Mouse (Mus musculus): Measurements from ENCODE around the gene Lars2. TPM values are rescaled to one million over a fixed set of nuclear protein-coding genes. Genes with fewer than 3 reads are reported as not detected.

Lars2 gene
- polyA plus RNA-seq, 1 experiment: 579 TPM

- Histone ChIP-seq H3K79me2 (ENCODE audit: control insufficient read depth, insufficient read depth) (no peaks in the 10 kb centered on the region), H3K4me2 (ENCODE audit: low read depth) (no peak overlapping the region)
- no peak for TF ChIP-seq TCF12 (IDR thresholded peaks at IDR 0.05; ENCODE audit: insufficient read depth, poor library complexity, severe bottlenecking)
- TF ChIP-seq USF1 (IDR thresholded peaks at IDR 0.05; ENCODE audit: low read depth): no peak
- no peak for TF ChIP-seq POLR2A (IDR thresholded peaks at IDR 0.05; ENCODE audit: insufficient read length, low read depth)
- no peak for TF ChIP-seq MYOG (IDR thresholded peaks at IDR 0.05; ENCODE audit: control insufficient read depth in 1 of 3, insufficient read depth in 1 of 3, insufficient read length in 2 of 3, low read depth in 2 of 3)
- no peak for TF ChIP-seq MYOD1 (IDR thresholded peaks at IDR 0.05; ENCODE audit: control insufficient read depth in 1 of 3, insufficient read length in 2 of 3, low read depth in 2 of 3)
- no peak for TF ChIP-seq MAX (IDR thresholded peaks at IDR 0.05; ENCODE audit: low read depth)
- TF ChIP-seq TCF3 (IDR thresholded peaks at IDR 0.05; ENCODE audit: insufficient read length, low read depth): no peak
- TF ChIP-seq REST (IDR thresholded peaks at IDR 0.05; ENCODE audit: insufficient read depth, insufficient read length): no peak
- TF ChIP-seq SRF (IDR thresholded peaks at IDR 0.05; ENCODE audit: control insufficient read depth, insufficient read length, low read depth): no peak
- TF ChIP-seq E2F4 (IDR thresholded peaks at IDR 0.05; ENCODE audit: insufficient read depth): no peak
- TF ChIP-seq CEBPB (IDR thresholded peaks at IDR 0.05; ENCODE audit: insufficient read depth, poor library complexity, severe bottlenecking): no peak
- no peak for TF ChIP-seq POLR2AphosphoS2 (IDR thresholded peaks at IDR 0.05; ENCODE audit: insufficient read length, low read depth)
Measured at GRCm38 (mm10) chr9:123391140-123391849, 24.6 kb downstream of the Lars2 start.

GRCm38 (mm10) chr9:123394856-123395255 is 28.1 kb downstream of the Lars2 start:
- no peak overlapping the region for H3K4me2 ChIP-seq (ENCODE audit: low read depth)
- no peaks in the 10 kb centered on the region for H3K36me3 ChIP-seq (ENCODE audit: control insufficient read depth, insufficient read depth)
- no peak overlapping the region for H3ac ChIP-seq (ENCODE audit: control insufficient read depth, insufficient read length)
- no peaks in the 10 kb centered on the region for H3K79me2 ChIP-seq (ENCODE audit: control insufficient read depth, insufficient read depth)
- H3K4me3 ChIP-seq: no peak overlapping the region
- no peaks in the 10 kb centered on the region for H3K27me3 ChIP-seq (ENCODE audit: control insufficient read depth, insufficient read depth, insufficient read length)
- TF ChIP-seq TCF3 (IDR thresholded peaks at IDR 0.05; ENCODE audit: insufficient read length, low read depth): no peak
- TF ChIP-seq TCF12 (IDR thresholded peaks at IDR 0.05; ENCODE audit: insufficient read depth, poor library complexity, severe bottlenecking): no peak
- TF ChIP-seq CEBPB (IDR thresholded peaks at IDR 0.05; ENCODE audit: insufficient read depth, poor library complexity, severe bottlenecking): no peak
- no peak for TF ChIP-seq MAX (IDR thresholded peaks at IDR 0.05; ENCODE audit: low read depth)
- no peak for TF ChIP-seq REST (IDR thresholded peaks at IDR 0.05; ENCODE audit: insufficient read depth, insufficient read length)

More at GRCm38 (mm10) chr9:123391140-123391849, 24.6 kb downstream of the Lars2 start:
- H3K36me3 ChIP-seq (ENCODE audit: control insufficient read depth, insufficient read depth): peaks cover 3% of the 10 kb centered on the region
- no peak overlapping the region for H3ac ChIP-seq (ENCODE audit: control insufficient read depth, insufficient read length)
- H3K27me3 ChIP-seq (ENCODE audit: control insufficient read depth, insufficient read depth, insufficient read length): no peaks in the 10 kb centered on the region
- H3K4me3 ChIP-seq: no peak overlapping the region

GRCm38 (mm10) chr9:123397701-123398100 is 31.0 kb downstream of the Lars2 start:
- H3K4me2 ChIP-seq (ENCODE audit: low read depth): no peak overlapping the region
- H3K4me3 ChIP-seq: no peak overlapping the region
- TF ChIP-seq MYOD1 (IDR thresholded peaks at IDR 0.05; ENCODE audit: control insufficient read depth in 1 of 3, insufficient read length in 2 of 3, low read depth in 2 of 3): no peak
- no peak for TF ChIP-seq MYOG (IDR thresholded peaks at IDR 0.05; ENCODE audit: control insufficient read depth in 1 of 3, insufficient read depth in 1 of 3, insufficient read length in 2 of 3, low read depth in 2 of 3)
- no peak for TF ChIP-seq MAX (IDR thresholded peaks at IDR 0.05; ENCODE audit: low read depth)
- TF ChIP-seq CEBPB (IDR thresholded peaks at IDR 0.05; ENCODE audit: insufficient read depth, poor library complexity, severe bottlenecking): no peak
- no peak for TF ChIP-seq E2F4 (IDR thresholded peaks at IDR 0.05; ENCODE audit: insufficient read depth)
- no peak for TF ChIP-seq POLR2A (IDR thresholded peaks at IDR 0.05; ENCODE audit: insufficient read length, low read depth)
- TF ChIP-seq USF1 (IDR thresholded peaks at IDR 0.05; ENCODE audit: low read depth): no peak
- no peak for TF ChIP-seq SRF (IDR thresholded peaks at IDR 0.05; ENCODE audit: control insufficient read depth, insufficient read length, low read depth)
- no peak for TF ChIP-seq TCF12 (IDR thresholded peaks at IDR 0.05; ENCODE audit: insufficient read depth, poor library complexity, severe bottlenecking)
- TF ChIP-seq TCF3 (IDR thresholded peaks at IDR 0.05; ENCODE audit: insufficient read length, low read depth): no peak
- no peak for TF ChIP-seq REST (IDR thresholded peaks at IDR 0.05; ENCODE audit: insufficient read depth, insufficient read length)
- TF ChIP-seq POLR2AphosphoS2 (IDR thresholded peaks at IDR 0.05; ENCODE audit: insufficient read length, low read depth): no peak
- H3K27me3 ChIP-seq (ENCODE audit: control insufficient read depth, insufficient read depth, insufficient read length): no peaks in the 10 kb centered on the region
- no peak overlapping the region for H3ac ChIP-seq (ENCODE audit: control insufficient read depth, insufficient read length)
- no peaks in the 10 kb centered on the region for H3K79me2 ChIP-seq (ENCODE audit: control insufficient read depth, insufficient read depth)
- no peaks in the 10 kb centered on the region for H3K36me3 ChIP-seq (ENCODE audit: control insufficient read depth, insufficient read depth)

GRCm38 (mm10) chr9:123402215-123402614 is 35.5 kb downstream of the Lars2 start:
- H3K4me3 ChIP-seq: no peak overlapping the region
- H3K4me2 ChIP-seq (ENCODE audit: low read depth): no peak overlapping the region
- H3K27me3 ChIP-seq (ENCODE audit: control insufficient read depth, insufficient read depth, insufficient read length): no peaks in the 10 kb centered on the region
- H3K36me3 ChIP-seq (ENCODE audit: control insufficient read depth, insufficient read depth): no peaks in the 10 kb centered on the region
- no peak for TF ChIP-seq USF1 (IDR thresholded peaks at IDR 0.05; ENCODE audit: low read depth)
- no peak for TF ChIP-seq E2F4 (IDR thresholded peaks at IDR 0.05; ENCODE audit: insufficient read depth)
- TF ChIP-seq REST (IDR thresholded peaks at IDR 0.05; ENCODE audit: insufficient read depth, insufficient read length): no peak
- no peak for TF ChIP-seq TCF3 (IDR thresholded peaks at IDR 0.05; ENCODE audit: insufficient read length, low read depth)
- no peak for TF ChIP-seq POLR2AphosphoS2 (IDR thresholded peaks at IDR 0.05; ENCODE audit: insufficient read length, low read depth)
- no peak for TF ChIP-seq CEBPB (IDR thresholded peaks at IDR 0.05; ENCODE audit: insufficient read depth, poor library complexity, severe bottlenecking)
- TF ChIP-seq TCF12 (IDR thresholded peaks at IDR 0.05; ENCODE audit: insufficient read depth, poor library complexity, severe bottlenecking): no peak
- H3K79me2 ChIP-seq (ENCODE audit: control insufficient read depth, insufficient read depth): no peaks in the 10 kb centered on the region
- H3ac ChIP-seq (ENCODE audit: control insufficient read depth, insufficient read length): no peak overlapping the region

GRCm38 (mm10) chr9:123403031-123403430 is 36.3 kb downstream of the Lars2 start:
- no peaks in the 10 kb centered on the region for H3K27me3 ChIP-seq (ENCODE audit: control insufficient read depth, insufficient read depth, insufficient read length)
- no peak overlapping the region for H3ac ChIP-seq (ENCODE audit: control insufficient read depth, insufficient read length)
- no peak overlapping the region for H3K4me2 ChIP-seq (ENCODE audit: low read depth)
- TF ChIP-seq TCF12 (IDR thresholded peaks at IDR 0.05; ENCODE audit: insufficient read depth, poor library complexity, severe bottlenecking) (no peak), MAX (IDR thresholded peaks at IDR 0.05; ENCODE audit: low read depth) (no peak), POLR2AphosphoS2 (IDR thresholded peaks at IDR 0.05; ENCODE audit: insufficient read length, low read depth) (no peak), E2F4 (IDR thresholded peaks at IDR 0.05; ENCODE audit: insufficient read depth) (no peak), TCF3 (IDR thresholded peaks at IDR 0.05; ENCODE audit: insufficient read length, low read depth) (no peak), CEBPB (IDR thresholded peaks at IDR 0.05; ENCODE audit: insufficient read depth, poor library complexity, severe bottlenecking) (no peak), MYOG (IDR thresholded peaks at IDR 0.05; ENCODE audit: control insufficient read depth in 1 of 3, insufficient read depth in 1 of 3, insufficient read length in 2 of 3, low read depth in 2 of 3) (no peak), REST (IDR thresholded peaks at IDR 0.05; ENCODE audit: insufficient read depth, insufficient read length) (no peak)
- H3K4me3 ChIP-seq: no peak overlapping the region
- no peaks in the 10 kb centered on the region for H3K79me2 ChIP-seq (ENCODE audit: control insufficient read depth, insufficient read depth)
- no peaks in the 10 kb centered on the region for H3K36me3 ChIP-seq (ENCODE audit: control insufficient read depth, insufficient read depth)
